Mouse (Mus musculus) lung, embryonic 16.5 days (tissue): Measurements from ENCODE around the gene Vmn2r77. TPM values are rescaled to one million over a fixed set of nuclear protein-coding genes. Genes with fewer than 3 reads are reported as not detected.

Experiments
- polyA plus RNA-seq: library from polyadenylated mRNA; unstranded; fragments of >200 nt; fragmentation: Nextera tagmentation; extraction: Ambion mirVana; gene quantifications from 2 replicates; pipeline ENCODE4 v1.2.1, GENCODE M21; 2015

Vmn2r77 gene
- polyA plus RNA-seq, 1 experiment from 2014 or later: not detected

Other genes with a start within 250 kb of the Vmn2r77 start
- not detected in 2 replicates for gene Olfr295, start 211.2 kb upstream of the Vmn2r77 start, polyA plus RNA-seq
- not detected in 2 replicates for gene Olfr294, start 178.4 kb upstream of the Vmn2r77 start, polyA plus RNA-seq
- not detected in 2 replicates for gene Olfr293, start 146.0 kb upstream of the Vmn2r77 start, polyA plus RNA-seq
- not detected in 2 replicates for gene Olfr292, start 106.7 kb upstream of the Vmn2r77 start, polyA plus RNA-seq
- 0.13 and 0.24 TPM in 2 replicates for gene Folh1, start 19.1 kb upstream of the Vmn2r77 start, polyA plus RNA-seq
- not detected in 2 replicates for gene Vmn2r78, start 120.1 kb downstream of the Vmn2r77 start, polyA plus RNA-seq
- not detected in 2 replicates for gene Vmn2r79, start 201.1 kb downstream of the Vmn2r77 start, polyA plus RNA-seq